Mouse (Mus musculus) small intestine, adult 2 months (tissue): ENCODE measurements at regions not wholly inside any gene's neighbourhood (a gene's known extent, or its start where the extent isn't known, plus 50 kb on each side); places are given as distances from the start of the nearest gene placed in this dataset.

Experiments
- CTCF ChIP-seq: fragments of 200-500 bp; IDR thresholded peaks from 2 replicates; pipeline ENCODE4 v1.5.1; 2012; ENCODE audit warnings: low read depth, mild to moderate bottlenecking, control low read depth, inconsistent platforms, low read length, moderate library complexity, mixed read lengths; ENCODE audit not compliant: insufficient replicate concordance, insufficient read length; ENCODE audit errors: extremely low read depth
- POLR2A ChIP-seq: fragments of 200-500 bp; IDR thresholded peaks from 2 replicates; pipeline ENCODE4 v1.6.1; 2012; ENCODE audit warnings: low read depth, mild to moderate bottlenecking, control low read depth, inconsistent platforms, low read length, moderate library complexity

GRCm38 (mm10) chr2:173377497-173378257, 101.3 kb upstream of the Pmepa1 start:
- no peak for TF ChIP-seq CTCF
- TF ChIP-seq POLR2A: no peak
